Mouse (Mus musculus) kidney, postnatal 36 days (tissue): ENCODE measurements at regions not wholly inside any gene's neighbourhood (a gene's known extent, or its start where the extent isn't known, plus 50 kb on each side); places are given as distances from the start of the nearest gene placed in this dataset.
A peak's percentile ranks its signal among the peaks of the same experiment; 100 is the strongest.

Experiments used
- DNase-seq, 2 experiments: peaks; one replicate each; pipeline ENCODE4 v3.0.0; 2021 to 2022; ENCODE audit warnings: mixed read lengths in 2 of 2

DNA sequence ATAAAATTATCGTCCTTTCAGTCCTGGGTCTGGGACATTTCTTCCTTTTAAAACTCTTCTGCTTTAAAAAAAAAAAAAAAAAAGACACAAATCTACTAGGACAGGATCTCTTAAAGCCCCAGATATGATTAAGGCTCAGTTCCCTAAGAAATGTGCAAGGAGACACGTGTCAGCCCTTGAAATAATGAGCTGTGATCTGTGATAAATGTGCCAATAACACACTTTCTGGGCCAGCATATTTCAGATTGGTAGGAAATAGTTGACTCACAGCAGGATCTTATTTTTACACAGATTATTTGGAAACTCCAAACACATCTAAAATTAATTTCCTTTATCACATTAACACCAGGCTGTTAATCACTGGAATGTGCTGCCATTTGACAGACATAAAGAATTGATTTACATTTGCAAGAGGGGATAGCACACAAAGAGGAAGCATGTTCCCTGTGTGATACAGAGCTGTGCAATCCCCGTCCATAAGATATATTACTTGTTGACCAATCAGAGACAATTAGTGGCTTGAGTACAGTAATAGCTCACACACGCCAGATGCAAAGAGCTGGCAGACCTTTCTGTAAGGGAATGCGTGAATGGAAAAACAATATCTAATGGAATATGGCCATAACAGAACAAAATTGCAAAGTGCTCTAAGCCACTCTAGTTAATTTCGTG lies 263.7 kb downstream of the Pax3 start:
- no peak for DNase-seq

DNA sequence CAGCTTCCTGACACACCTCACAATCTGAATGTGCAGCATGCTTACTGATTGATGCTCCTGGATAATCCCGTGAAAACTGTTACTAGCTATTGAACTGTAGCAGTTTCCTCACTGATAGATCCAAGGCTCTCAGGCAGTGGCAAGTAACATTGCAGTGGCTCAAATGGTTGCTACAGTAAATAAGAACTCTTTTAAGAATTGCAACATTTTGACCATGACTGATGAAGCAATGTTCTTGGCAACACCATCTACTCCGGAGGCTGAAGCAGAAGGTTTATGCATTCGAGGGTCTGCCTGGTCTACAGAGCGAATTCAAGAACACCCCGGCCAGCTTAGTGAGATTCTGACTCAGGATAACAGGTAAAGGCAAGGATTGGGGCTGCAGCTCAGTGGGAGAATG lies 264.7 kb downstream of the Pax3 start:
- DNase-seq = no peak

DNA sequence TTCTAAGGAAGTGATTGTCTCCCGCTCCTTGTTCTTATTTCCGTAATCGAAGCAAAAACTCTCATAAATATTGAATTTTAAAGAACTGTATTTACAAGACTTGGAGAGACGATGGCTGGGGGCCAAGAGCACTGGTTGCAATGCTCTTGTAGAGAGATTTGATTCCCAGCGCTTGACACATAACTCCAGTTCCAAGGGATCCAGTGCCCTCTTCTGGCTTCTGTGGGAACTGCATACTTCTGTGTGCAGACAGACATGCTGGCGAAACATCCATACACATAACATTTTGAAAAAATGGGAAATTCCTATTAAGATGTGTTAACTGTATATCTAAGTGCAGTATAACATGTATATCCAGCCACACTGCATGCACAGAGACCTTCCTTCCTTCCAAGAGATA lies 266.3 kb downstream of the Pax3 start:
- DNase-seq = peak in 1 of 2 experiments; percentile 19

- DNase-seq = no peak
These were observed 267.4 kb downstream of the Pax3 start for GRCm38 (mm10) chr1:77929552-77929951.

GRCm38 (mm10) chr1:77926146-77926545 lies 270.8 kb downstream of the Pax3 start:
- no peak for DNase-seq

GRCm38 (mm10) chr1:77896226-77896625 lies 300.7 kb downstream of the Pax3 start:
- DNase-seq = peak in 1 of 2 experiments; percentile 21

DNA sequence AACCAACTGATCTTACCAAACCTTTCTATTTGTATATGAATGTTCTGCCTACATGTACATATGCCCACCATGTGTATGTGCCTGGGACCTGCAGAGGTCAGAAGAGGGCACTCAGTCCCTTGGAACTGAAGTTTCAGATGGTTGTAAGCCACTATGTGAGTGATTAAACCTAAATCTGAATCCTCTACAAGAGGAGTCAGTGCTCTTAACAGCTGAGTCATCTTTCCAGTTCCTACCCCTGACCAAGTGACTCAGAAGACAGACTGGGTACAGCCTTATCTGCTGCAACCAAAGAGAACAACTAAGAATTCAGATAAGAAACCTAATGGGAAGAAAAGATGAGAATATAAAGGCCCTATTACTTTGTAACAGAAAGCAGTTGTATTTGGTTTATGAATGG lies 317.9 kb downstream of the Pax3 start:
- no peak for DNase-seq

GRCm38 (mm10) chr1:77870125-77870524 lies 326.8 kb downstream of the Pax3 start:
- DNase-seq = no peak

DNA sequence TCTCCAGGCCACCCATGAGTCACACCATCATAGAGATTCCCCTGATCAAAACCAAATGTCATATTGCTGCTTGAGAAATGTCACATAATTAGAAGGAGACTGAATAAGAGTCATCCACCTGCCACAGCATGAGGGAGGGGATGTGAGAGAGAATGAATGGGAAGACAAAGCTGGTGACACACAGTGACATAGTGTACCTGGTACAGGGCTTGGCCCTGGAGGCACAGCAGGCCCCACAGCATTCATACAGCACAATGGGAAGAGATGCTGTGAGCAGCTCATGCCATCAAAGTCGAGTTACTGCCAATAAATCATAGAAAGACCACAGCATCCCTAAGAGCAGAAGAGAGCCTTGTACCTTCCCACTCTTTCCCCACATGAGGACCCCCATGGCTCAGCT lies 327.8 kb downstream of the Pax3 start:
- no peak for DNase-seq

GRCm38 (mm10) chr1:77859931-77860330 lies 337.0 kb downstream of the Pax3 start:
- no peak for DNase-seq

GRCm38 (mm10) chr1:77854366-77854765 lies 339.5 kb upstream of the Epha4 start:
- DNase-seq = no peak

- DNase-seq = no peak
These were observed 333.1 kb upstream of the Epha4 start for GRCm38 (mm10) chr1:77847766-77848615.

DNA sequence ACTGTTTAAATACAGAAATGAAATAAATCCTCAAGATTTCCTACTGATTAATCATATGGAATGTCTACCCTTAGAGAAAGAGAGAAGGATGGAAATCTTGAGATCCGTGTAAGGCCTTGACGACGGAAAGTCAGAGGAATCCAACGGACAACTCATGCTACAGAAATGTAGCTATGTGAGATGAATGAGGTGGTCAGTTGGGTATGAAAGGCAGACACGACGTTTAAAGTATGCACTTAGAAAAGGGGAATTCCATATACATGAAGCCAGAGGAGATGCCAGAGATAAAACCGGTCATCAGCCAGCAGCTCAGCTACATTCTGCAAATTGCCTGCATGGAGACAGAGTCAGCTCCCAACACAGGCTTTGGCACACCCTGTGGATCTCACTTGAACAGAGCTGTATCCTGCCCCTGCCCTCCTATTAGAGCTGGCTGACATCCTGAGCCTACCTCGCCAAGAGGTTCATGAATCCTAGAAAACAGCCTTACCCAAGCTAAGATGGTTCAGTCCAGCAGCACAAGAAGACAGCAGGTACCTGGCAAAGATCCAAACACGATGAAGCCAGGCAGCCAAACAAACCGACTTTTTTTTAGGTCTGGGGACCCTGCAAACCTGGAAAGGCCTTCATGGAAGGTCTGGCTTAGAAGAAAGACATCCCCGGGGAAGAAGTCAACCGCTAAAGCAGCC lies 331.3 kb upstream of the Epha4 start:
- no peak for DNase-seq

- DNase-seq = no peak
These were observed 325.8 kb upstream of the Epha4 start for GRCm38 (mm10) chr1:77840672-77841071.

GRCm38 (mm10) chr1:77832174-77832573 lies 317.3 kb upstream of the Epha4 start:
- DNase-seq = no peak

GRCm38 (mm10) chr1:77824716-77825387 lies 310.0 kb upstream of the Epha4 start:
- no peak for DNase-seq

- DNase-seq = no peak
These were observed 309.2 kb upstream of the Epha4 start for GRCm38 (mm10) chr1:77823801-77824687.

DNA sequence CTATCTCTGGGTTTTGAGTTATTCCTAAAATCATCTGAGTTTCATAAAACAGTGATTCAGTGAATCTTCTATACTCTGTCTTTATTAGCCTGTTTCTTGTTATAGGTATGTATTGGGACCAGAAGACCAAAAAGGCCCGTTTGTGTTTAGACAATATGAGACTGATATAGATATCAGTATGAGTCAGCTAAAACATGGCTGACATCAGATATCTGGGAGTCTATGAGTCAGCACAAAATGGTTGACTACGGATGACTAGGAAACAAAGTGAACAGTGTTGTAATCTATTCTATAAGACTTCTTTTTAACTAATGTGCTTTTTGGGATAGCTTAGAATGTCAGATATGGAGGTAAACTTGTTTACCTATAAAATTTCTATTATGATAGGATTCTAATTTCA lies 305.2 kb upstream of the Epha4 start:
- DNase-seq = no peak

- no peak for DNase-seq
These were observed 300.6 kb upstream of the Epha4 start for GRCm38 (mm10) chr1:77815451-77815850.

GRCm38 (mm10) chr1:77811573-77811972 lies 296.7 kb upstream of the Epha4 start:
- DNase-seq = no peak

DNA sequence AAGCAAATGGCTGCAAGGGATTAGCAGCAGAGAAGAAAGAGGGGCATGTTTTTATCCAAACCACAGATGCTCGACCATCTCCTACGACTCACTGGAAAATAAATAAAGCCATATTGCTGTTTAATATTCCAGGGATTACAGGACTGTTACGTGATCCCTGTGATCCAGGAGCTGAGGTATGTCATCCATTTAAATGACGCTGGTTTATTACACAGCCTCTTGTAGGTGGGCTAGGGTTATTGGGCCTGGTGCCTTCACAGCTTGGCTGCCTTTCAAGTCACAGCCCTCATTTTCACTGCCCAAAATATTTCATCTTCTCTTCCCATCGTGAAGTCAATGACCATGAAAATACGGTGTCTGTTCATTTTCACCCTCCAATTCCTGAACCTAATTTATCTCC lies 276.1 kb upstream of the Epha4 start:
- DNase-seq = no peak

DNA sequence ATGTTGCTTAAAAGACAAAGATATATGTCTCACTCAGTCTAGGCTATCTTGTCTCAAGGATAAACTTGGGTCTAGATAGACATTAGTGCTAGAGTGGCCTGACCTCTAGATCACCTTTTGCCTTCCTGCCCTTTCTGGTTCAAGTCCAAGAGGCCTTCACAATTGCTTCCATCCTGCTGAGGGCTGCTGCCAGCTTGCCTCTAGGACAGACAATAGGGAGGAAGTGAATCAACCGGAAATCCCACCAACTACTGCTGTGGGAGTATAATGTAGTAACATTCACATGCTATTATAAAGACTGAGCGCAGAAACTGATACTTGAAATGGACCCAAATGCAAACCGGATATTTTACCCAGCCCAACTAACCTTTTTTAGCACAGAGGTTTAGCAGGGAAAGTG lies 239.4 kb upstream of the Epha4 start:
- peak; percentile 4 to 5 for DNase-seq
